Mouse (Mus musculus) liver, adult 2 months (tissue): Measurements from ENCODE around the gene Ptpra.

ENCODE experiments used
- CTCF ChIP-seq: fragments of 200-500 bp; IDR thresholded peaks from 2 replicates; pipeline ENCODE4 v1.5.1; 2011; ENCODE audit warnings: low read depth, low read length, control low read depth
- POLR2A ChIP-seq: fragments of 200-500 bp; IDR thresholded peaks from 2 replicates; pipeline ENCODE4 v1.6.1; 2011; ENCODE audit warnings: low read length, control low read depth; ENCODE audit not compliant: insufficient read depth; ENCODE audit errors: extremely low read depth

GRCm38 (mm10) chr2:130554841-130555240, 104.8 kb downstream of the Ptpra start:
- no peak for TF ChIP-seq POLR2A
- no peak for TF ChIP-seq CTCF
